Mouse (Mus musculus) forebrain, embryonic 16.5 days (tissue): ENCODE measurements around the gene Gm49776. TPM values are rescaled to one million over a fixed set of nuclear protein-coding genes. Genes with fewer than 3 reads are reported as not detected.

Experiments used
- ATAC-seq: fragments of 200-750 bp; cut with Nextera tagmentation; 2 replicates; pipeline ENCODE4 v1.8.0; 2017; ENCODE audit warnings: mild to moderate bottlenecking, moderate library complexity
- H3K27ac ChIP-seq: fragments of 300-500 bp; sonication (generic); 2 replicates; pipeline ENCODE4 v1.5.1; 2014; ENCODE audit warnings: low read length, control low read depth
- H3K27me3 ChIP-seq: fragments of 300-500 bp; sonication (generic); replicated peaks from 2 replicates; pipeline ENCODE4 v1.6.1; 2014; ENCODE audit warnings: low read length; ENCODE audit not compliant: control insufficient read depth, insufficient read depth
- H3K36me3 ChIP-seq: fragments of 300-500 bp; sonication (generic); 2 replicates; pipeline ENCODE4 v1.6.1; 2014; ENCODE audit not compliant: control insufficient read depth, insufficient read depth
- H3K4me1 ChIP-seq: fragments of 300-500 bp; sonication (generic); replicated peaks from 2 replicates; pipeline ENCODE4 v1.6.1; 2014; ENCODE audit warnings: low read length; ENCODE audit not compliant: control insufficient read depth, insufficient read depth
- H3K4me2 ChIP-seq: fragments of 300-500 bp; sonication (generic); 2 replicates; pipeline ENCODE4 v1.6.1; 2014; ENCODE audit warnings: mild to moderate bottlenecking, low read length, control low read depth
- H3K4me3 ChIP-seq: fragments of 300-500 bp; sonication (generic); replicated peaks from 2 replicates; pipeline ENCODE4 v1.5.1; 2014; ENCODE audit warnings: mild to moderate bottlenecking, low read length, control low read depth
- H3K9ac ChIP-seq: fragments of 300-500 bp; sonication (generic); replicated peaks from 2 replicates; pipeline ENCODE4 v1.6.1; 2014; ENCODE audit warnings: low read depth, low read length, control low read depth
- H3K9me3 ChIP-seq: fragments of 300-500 bp; sonication (generic); 2 replicates; pipeline ENCODE4 v1.6.1; 2016; ENCODE audit warnings: low read length; ENCODE audit not compliant: control insufficient read depth
- WGBS: fragments of 180-500 bp; shearing (Covaris S2); extraction: QIAGEN DNeasy Blood & Tissue Kit; methylation state at CpG from one replicate; pipeline ENCODE4 v1.1.7; 2014; 5-methylcytosine and 5-hydroxymethylcytosine counted together
- polyA plus RNA-seq: library from polyadenylated mRNA; unstranded; fragments of >200 nt; fragmentation: Nextera tagmentation; extraction: Ambion mirVana; gene quantifications from 2 replicates; pipeline ENCODE4 v1.2.1, GENCODE M21; 2015

The Gm49776 gene
- polyA plus RNA-seq, 1 experiment from 2014 or later: not detected

DNA sequence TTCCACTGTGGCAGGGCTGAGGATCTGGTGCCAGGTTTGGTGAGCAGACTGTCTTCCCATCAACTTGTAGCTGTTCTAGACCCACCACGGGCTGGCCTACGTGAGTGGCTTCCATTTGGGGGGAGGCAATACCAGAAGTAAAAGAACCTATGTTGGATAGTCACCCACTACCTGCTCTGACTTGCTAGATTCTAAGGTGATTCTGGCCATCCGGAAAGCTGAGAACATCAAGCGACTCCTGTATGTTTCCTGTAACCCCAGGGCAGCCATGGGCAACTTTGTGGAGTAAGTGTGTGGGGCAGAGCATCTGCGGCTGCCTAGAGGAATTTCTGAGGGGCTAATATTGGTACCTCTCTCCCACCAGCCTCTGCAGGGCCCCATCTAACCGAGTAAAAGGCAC, 5.4 kb downstream of the Gm49776 start:
- Histone ChIP-seq H3K4me3 (no peak overlapping the region), H3K9me3 (no peaks in the 10 kb centered on the region), H3K27me3 (no peaks in the 10 kb centered on the region), H3K36me3 (peaks cover 40% of the 10 kb centered on the region), H3K4me2 (no peak overlapping the region), H3K9ac (no peak overlapping the region), H3K27ac (no peak overlapping the region), H3K4me1 (peaks cover 19% of the 10 kb centered on the region)
- WGBS: 90% methylated on average over 6 of the region's 6 CpGs
- no peak for ATAC-seq

DNA sequence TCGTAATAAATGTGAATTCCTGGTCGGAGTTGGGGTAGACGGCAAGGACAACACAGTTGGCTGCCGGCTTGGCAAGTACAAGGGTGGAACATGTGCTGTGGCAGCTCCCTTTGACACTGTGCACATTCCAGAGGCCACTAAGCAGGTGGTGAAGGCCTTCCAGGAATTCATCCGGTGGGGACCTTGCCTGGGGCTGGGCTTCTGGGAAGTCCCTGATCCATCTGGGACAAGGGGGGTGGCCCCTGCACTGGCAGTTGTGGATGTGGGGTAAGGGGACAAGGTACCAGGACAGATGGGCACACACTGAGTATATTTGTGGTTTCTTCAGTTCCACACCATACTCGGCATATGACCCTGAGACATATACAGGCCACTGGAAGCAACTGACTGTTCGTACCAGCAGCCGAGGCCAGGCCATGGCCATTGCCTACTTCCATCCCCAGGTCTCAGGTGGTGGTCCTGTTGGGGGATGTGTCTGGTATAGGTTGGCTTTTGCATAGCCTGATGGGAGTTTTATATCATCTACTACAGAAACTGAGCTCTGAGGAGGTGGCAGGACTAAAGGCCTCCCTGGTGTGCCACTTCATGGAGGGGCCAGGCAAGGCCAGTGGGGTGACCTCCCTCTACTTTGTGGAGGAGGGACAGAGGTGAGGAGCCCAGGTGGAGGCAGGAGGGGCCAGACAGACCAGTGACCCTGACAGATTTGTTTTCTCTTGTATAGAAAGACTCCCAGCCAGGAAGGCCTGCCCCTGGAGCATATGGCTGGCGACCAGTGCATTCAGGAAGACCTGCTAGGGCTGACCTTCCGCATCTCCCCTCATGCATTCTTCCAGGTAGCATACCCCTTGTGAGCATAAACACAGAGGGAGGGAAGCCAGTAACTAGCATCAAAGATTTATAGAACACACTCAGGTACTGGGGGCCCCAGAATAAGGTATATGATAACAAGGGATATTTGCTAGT, 7.0 kb downstream of the Gm49776 start:
- peaks cover 30% of the 10 kb centered on the region for H3K36me3 ChIP-seq
- no peak for ATAC-seq
- H3K4me3 ChIP-seq: no peak overlapping the region
- WGBS: 69% methylated on average over 10 of the region's 10 CpGs
- H3K9me3 ChIP-seq: no peaks in the 10 kb centered on the region
- H3K4me2 ChIP-seq: peak overlapping the region; percentile 98; the same call in 1 of the 2 replicates
- H3K9ac ChIP-seq: 0 out of 2 replicates have a peak overlapping the region, but pooled peaks have one; percentile 6
- H3K27ac ChIP-seq: no peak overlapping the region
- H3K27me3 ChIP-seq: no peaks in the 10 kb centered on the region
- peaks cover 31% of the 10 kb centered on the region for H3K4me1 ChIP-seq

DNA sequence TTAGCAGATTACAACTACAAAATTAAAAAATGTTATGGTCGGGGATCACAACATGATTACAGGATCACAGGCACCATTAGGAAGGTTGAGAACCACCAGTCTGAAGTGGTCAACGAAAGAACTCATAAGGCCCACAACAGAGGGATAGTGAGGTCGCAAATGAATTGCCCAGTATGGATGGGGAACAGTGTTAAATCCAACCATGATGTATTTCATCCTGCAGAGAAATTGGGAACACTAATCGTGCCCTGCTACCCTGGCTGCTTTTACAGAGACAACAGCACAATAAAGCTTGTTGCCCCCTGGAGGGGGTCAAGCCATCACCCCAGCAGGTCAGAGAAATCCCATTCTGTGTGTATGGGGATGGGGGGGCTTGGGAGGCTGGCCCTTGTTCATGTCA, 7.9 kb downstream of the Gm49776 start:
- H3K4me2 ChIP-seq: peak overlapping the region; percentile 98
- ATAC-seq: no peak
- H3K27me3 ChIP-seq: no peaks in the 10 kb centered on the region
- no peaks in the 10 kb centered on the region for H3K9me3 ChIP-seq
- peaks cover 33% of the 10 kb centered on the region for H3K36me3 ChIP-seq
- H3K27ac ChIP-seq: no peak overlapping the region
- H3K4me3 ChIP-seq: peak overlapping the region; percentile 88
- WGBS: 64% methylated on average over 4 of the region's 4 CpGs
- H3K9ac ChIP-seq: peak overlapping the region; percentile 0; the same call in 1 of the 2 replicates
- peaks cover 31% of the 10 kb centered on the region for H3K4me1 ChIP-seq

DNA sequence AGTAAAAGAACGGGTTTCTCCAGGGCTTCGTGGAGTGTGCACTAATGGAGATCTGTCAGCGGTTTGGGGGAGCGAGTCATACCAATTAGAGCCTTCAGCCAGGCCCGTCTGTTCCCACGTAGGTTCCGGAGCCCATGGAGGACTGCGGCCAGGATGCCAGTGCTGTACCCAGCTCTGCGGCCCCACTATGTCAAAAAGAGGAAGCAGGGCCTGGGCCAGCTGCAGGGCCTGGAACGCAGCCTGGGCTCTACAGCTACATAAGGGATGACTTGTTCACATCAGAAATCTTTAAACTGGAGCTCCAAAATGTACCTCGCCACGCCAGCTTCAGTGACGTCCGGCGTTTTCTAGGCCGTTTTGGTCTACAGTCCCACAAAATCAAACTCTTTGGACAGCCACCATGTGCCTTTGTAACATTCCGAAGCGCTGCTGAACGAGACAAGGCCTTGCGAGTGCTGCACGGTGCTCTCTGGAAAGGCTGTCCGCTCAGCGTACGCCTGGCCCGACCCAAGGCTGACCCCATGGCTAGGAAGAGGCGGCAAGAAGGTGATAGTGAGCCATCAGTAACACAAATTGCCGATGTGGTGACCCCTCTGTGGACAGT, 8.7 kb downstream of the Gm49776 start:
- H3K36me3 ChIP-seq: peaks cover 36% of the 10 kb centered on the region

DNA sequence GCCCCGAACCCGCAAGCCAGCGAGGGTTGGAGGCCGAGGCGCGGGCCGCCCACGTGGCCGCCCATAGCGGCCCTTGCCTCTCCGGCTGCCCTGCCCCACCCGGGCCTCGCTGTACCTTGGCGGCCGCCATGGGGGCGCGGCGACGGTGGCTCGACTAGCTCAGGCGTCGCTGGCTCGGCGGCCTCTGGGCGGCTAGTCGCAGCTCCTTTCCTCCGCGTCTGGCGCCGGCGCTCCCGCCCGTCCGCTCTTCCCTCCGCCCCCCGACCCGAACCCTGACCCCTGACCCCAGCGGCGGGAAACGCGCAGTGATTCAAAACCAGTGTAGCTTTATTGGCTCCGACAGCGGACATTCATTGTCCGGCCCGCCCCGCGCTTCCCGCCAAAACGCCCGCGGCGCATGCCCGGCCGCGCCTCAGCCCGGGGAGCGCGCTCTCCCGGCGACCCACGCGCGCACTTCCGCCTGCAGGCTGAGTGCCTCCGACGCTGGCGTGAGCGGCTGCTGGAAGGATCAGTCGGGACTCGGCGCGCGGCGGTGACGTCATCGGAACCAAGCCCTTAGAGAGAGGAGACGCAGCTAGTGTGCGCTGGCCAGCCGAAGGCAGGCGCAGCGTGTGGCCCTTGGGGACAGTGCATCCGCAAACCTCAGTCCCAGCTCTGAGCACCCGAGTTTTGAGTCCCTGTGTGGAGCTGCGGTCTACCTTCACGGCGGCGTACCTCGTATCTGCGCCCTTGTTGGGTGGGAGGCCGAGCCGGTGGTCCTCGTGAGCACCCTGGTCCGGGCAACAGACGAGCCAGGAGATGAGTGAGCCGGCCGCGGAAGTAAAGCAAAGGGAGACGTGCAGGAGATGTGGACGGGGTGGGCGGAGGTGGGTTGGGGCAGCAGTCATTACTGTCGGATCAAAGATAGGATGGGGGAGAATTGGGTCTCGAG, 9.4 kb downstream of the Gm49776 start, which contains the start of the genes Trmt2a and Ranbp1:
Gene Trmt2a (plus strand): TSS at position 247 of the 931 bp plus-strand sequence.
Gene Ranbp1 (minus strand): TSS at position 300 of the 931 bp plus-strand sequence.
- Histone ChIP-seq H3K4me1 (peaks cover 31% of the 10 kb centered on the region), H3K27me3 (no peaks in the 10 kb centered on the region), H3K36me3 (peaks cover 35% of the 10 kb centered on the region), H3K4me3 (peak within 1 kb of the TSS; percentile 88), H3K4me2 (peak within 1 kb of the TSS; percentile 98), H3K9ac (peak within 1 kb of the TSS; percentile 93), H3K9me3 (no peaks in the 10 kb centered on the region), H3K27ac (peak within 1 kb of the TSS; percentile 92)
- ATAC-seq: peak; percentile 97
- under 1% methylated on average over 99 of the region's 102 CpGs for WGBS

More for the DNA sequence above, 8.7 kb downstream of the Gm49776 start:
- no peaks in the 10 kb centered on the region for H3K9me3 ChIP-seq
- WGBS: 6% methylated on average over 27 of the region's 27 CpGs
- peak overlapping the region; percentile 88 for H3K4me3 ChIP-seq
- peaks cover 31% of the 10 kb centered on the region for H3K4me1 ChIP-seq
- H3K27ac ChIP-seq: peak overlapping the region; percentile 92
- peak; percentile 13 for ATAC-seq
- H3K9ac ChIP-seq: peak overlapping the region; percentile 93
- peak overlapping the region; percentile 98 for H3K4me2 ChIP-seq
- H3K27me3 ChIP-seq: no peaks in the 10 kb centered on the region

DNA sequence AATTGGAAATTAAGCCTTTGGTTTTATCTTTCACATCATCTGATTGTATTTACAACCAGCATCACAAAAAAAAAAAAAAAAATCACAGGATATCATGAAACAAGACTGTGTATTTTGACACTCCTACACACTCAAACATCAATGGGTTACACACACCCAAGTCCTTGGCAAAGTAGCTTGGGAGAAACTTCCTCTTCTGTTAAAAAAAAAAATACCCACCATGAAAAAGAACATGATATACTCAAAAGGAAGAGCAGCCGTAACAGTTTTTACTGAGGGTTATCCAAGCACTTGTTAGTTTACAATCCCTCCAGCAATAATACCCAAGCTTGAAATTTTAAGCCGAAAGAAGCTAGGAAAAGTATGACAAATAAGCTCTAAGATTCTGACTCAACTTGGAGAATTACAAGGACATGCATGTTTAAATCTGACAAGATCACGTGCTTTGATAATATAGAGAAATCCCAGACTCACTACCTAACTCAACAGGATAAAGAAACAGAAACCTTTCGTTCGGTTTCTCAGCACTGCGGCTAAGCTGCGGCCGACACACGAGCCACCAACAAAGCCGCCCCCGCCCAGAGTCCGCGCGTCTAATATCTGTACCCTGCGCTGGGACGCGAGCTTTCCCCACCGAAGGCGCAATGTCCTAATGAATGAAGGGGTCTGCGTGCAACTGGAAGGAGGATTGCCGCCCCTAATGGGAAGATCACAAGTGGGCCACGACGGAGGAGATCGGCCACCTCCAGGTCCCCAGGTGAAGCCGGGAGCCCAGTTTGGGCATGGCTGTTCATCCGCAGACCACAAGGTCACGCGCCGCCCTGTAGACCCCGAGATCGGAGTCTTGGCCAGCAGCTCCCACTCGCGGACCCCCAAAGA, 10.4 kb downstream of the Gm49776 start:
- under 1% methylated on average over 33 of the region's 33 CpGs for WGBS
- peak; percentile 1; the same call in 1 of the 2 replicates for ATAC-seq
- Histone ChIP-seq H3K27me3 (no peaks in the 10 kb centered on the region), H3K9ac (peak overlapping the region; percentile 86), H3K9me3 (no peaks in the 10 kb centered on the region), H3K27ac (peak overlapping the region; percentile 92), H3K4me3 (peak overlapping the region; percentile 88), H3K4me1 (peaks cover 31% of the 10 kb centered on the region), H3K4me2 (peak overlapping the region; percentile 80), H3K36me3 (peaks cover 30% of the 10 kb centered on the region)

DNA sequence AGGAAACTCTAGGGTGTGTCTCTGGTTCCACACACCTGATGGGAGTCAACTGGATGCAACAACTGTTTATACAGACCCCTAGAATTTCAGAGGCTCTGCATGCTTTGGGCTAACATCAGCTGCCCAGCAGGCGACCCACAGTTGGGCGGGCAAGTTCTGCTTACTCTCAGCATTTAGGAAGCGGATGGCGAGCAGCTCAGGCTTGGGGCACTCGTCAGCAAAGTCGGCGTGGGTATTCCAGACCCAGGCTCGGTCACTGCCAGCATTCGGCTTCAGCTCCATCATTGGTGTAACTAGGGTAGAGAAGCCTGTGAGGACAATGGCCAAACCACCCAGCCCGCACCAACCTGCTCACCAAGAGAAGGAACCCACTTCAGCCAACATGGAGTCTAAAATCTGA, 16.5 kb downstream of the Gm49776 start:
- Histone ChIP-seq H3K9ac (no peak overlapping the region), H3K27me3 (no peaks in the 10 kb centered on the region), H3K9me3 (no peaks in the 10 kb centered on the region), H3K4me3 (no peak overlapping the region), H3K4me2 (no peak overlapping the region), H3K27ac (no peak overlapping the region), H3K4me1 (peaks cover 2% of the 10 kb centered on the region), H3K36me3 (peaks cover 33% of the 10 kb centered on the region)
- no peak for ATAC-seq
- 95% methylated on average over 10 of the region's 10 CpGs for WGBS
